ENCODE assay signal across 20 mouse cellular contexts in the genomic region with DNA sequence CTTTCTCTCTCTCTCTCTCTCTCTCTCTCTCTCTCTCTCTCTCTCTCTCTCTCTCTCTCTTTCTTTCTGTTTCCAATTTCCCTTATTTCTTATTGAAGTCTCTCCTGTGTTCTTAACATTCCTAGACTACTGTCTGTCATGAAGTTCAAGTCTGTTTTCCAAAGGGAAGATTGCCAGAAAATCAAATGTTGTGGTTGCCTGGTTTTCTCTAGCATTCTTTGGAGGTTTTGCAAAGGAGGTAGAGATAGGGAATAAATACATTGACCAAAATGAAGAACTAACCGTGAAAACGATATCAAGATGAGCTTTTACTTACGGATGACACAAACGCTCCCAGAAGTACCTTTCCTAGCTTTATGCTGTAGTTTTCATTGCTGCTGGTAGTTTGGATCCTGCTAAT.
DNase-seq lines count a peak whose midpoint lies in the region; TF ChIP-seq lines count a peak whose summit lies in the region.
"Had no signal": no experiment of that assay in that cellular context is flagged by ENCODE, and none has a peak within 500 bp of the region (broad histone marks: within the 10 kb centered on the region; RNA-seq: fewer than 3 reads in every experiment).

No protein-coding gene starts in this region.

- TF ChIP-seq POLR2A in embryonic fibroblast, embryonic 13.5 days (IDR thresholded peaks at IDR 0.05; ENCODE audit: low read depth, low read length) = no peak
- no peak for TF ChIP-seq POLR2A in myocyte (IDR thresholded peaks at IDR 0.05; ENCODE audit: insufficient read length, low read depth)

- peak overlapping the region; percentile 97 for H3K27ac ChIP-seq in embryonic fibroblast, embryonic 13.5 days (ENCODE audit: insufficient read depth, low read length)
- H3K27ac ChIP-seq in embryonic facial prominence, embryonic 10.5 days (replicated peaks) = no peak overlapping the region
- H3K27ac ChIP-seq: embryonic facial prominence, embryonic 15.5 days; forebrain, embryonic 10.5 days; forebrain, embryonic 12.5 days had no signal

- peaks cover 13% of the 10 kb centered on the region for H3K4me1 ChIP-seq in embryonic fibroblast, embryonic 13.5 days (ENCODE audit: control insufficient read depth, insufficient read depth, low read length)
- peaks cover 26% of the 10 kb centered on the region for H3K4me1 ChIP-seq in embryonic facial prominence, embryonic 10.5 days
- H3K4me1 ChIP-seq: forebrain, embryonic 12.5 days had no signal

- H3K4me3 ChIP-seq in embryonic fibroblast, embryonic 13.5 days (ENCODE audit: insufficient read depth, low read length) = no peak overlapping the region
- no peak overlapping the region for H3K4me3 ChIP-seq in myocyte
- H3K4me3 ChIP-seq in embryonic facial prominence, embryonic 10.5 days = no peak overlapping the region
- H3K4me3 ChIP-seq: embryonic facial prominence, embryonic 13.5 days; embryonic facial prominence, embryonic 15.5 days; forebrain, embryonic 10.5 days; forebrain, embryonic 12.5 days had no signal

- no peak overlapping the region for H3ac ChIP-seq in myocyte (ENCODE audit: control insufficient read depth, insufficient read length)

- no peaks in the 10 kb centered on the region for H3K36me3 ChIP-seq in myocyte (ENCODE audit: control insufficient read depth, insufficient read depth)
- H3K36me3 ChIP-seq in embryonic facial prominence, embryonic 10.5 days (replicated peaks) = no peaks in the 10 kb centered on the region
- H3K36me3 ChIP-seq: embryonic facial prominence, embryonic 13.5 days; embryonic facial prominence, embryonic 15.5 days; forebrain, embryonic 10.5 days; forebrain, embryonic 12.5 days had no signal

- no peak for TF ChIP-seq CTCF in embryonic fibroblast, embryonic 13.5 days (IDR thresholded peaks at IDR 0.05; ENCODE audit: borderline replicate concordance, insufficient read depth, low read length)

- H3K79me2 ChIP-seq in myocyte (ENCODE audit: control insufficient read depth, insufficient read depth) = peaks cover 12% of the 10 kb centered on the region

- H3K4me2 ChIP-seq in myocyte (ENCODE audit: low read depth) = peak overlapping the region; percentile 82
- H3K4me2 ChIP-seq: embryonic facial prominence, embryonic 13.5 days; embryonic facial prominence, embryonic 15.5 days; forebrain, embryonic 12.5 days had no signal

- DNase-seq in 3T3-L1 (ENCODE audit: low read depth, low spot score) (peak; percentile 80), NIH3T3 (ENCODE audit: low read depth) (peak; percentile 69)
- DNase-seq in embryonic facial prominence, embryonic 10.5 days (ENCODE audit: low spot score) = no peak
- DNase-seq in embryo, embryonic 9.5 days (ENCODE audit: extremely low spot score) = no peak
- DNase-seq in heart, adult 8-10 months (ENCODE audit: low spot score) = no peak
- DNase-seq: adrenal gland, adult 8-10 months; adrenal gland, postnatal 25 days; cerebellum, adult 11 months; cerebellum, adult 18-20 months; cerebellum, adult 8-10 months; cerebellum, adult 9-11 months; cerebellum, postnatal 14 days; cerebellum, postnatal 36 days; embryo, embryonic 11 days had no signal

- no peaks in the 10 kb centered on the region for H3K27me3 ChIP-seq in myocyte (ENCODE audit: control insufficient read depth, insufficient read depth, insufficient read length)
- no peaks in the 10 kb centered on the region for H3K27me3 ChIP-seq in embryonic facial prominence, embryonic 10.5 days (replicated peaks; ENCODE audit: low read depth, poor library complexity, severe bottlenecking)
- H3K27me3 ChIP-seq: embryonic facial prominence, embryonic 13.5 days; embryonic facial prominence, embryonic 15.5 days; forebrain, embryonic 12.5 days had no signal

- no peaks in the 10 kb centered on the region for H3K9me3 ChIP-seq in embryonic facial prominence, embryonic 10.5 days
- H3K9me3 ChIP-seq: embryonic facial prominence, embryonic 13.5 days; embryonic facial prominence, embryonic 15.5 days; forebrain, embryonic 10.5 days; forebrain, embryonic 12.5 days had no signal

- WGBS in embryonic facial prominence, embryonic 10.5 days = 93% methylated on average over 4 of the region's 4 CpGs

TF ChIP-seq in myocyte, 11 proteins besides CTCF, POLR2A, EP300 and RAD21:
- no peak for TF ChIP-seq SRF (IDR thresholded peaks at IDR 0.05; ENCODE audit: control insufficient read depth, insufficient read length, low read depth)
- TF ChIP-seq USF1 (IDR thresholded peaks at IDR 0.05; ENCODE audit: low read depth) = no peak
- TF ChIP-seq REST (IDR thresholded peaks at IDR 0.05; ENCODE audit: insufficient read depth, insufficient read length) = no peak
- no peak for TF ChIP-seq MYOD1 (IDR thresholded peaks at IDR 0.05; ENCODE audit: control insufficient read depth in 1 of 3, insufficient read length in 2 of 3, low read depth in 2 of 3)
- TF ChIP-seq MAX (IDR thresholded peaks at IDR 0.05; ENCODE audit: low read depth) = no peak
- no peak for TF ChIP-seq TCF12 (IDR thresholded peaks at IDR 0.05; ENCODE audit: insufficient read depth, poor library complexity, severe bottlenecking)
- no peak for TF ChIP-seq TCF3 (IDR thresholded peaks at IDR 0.05; ENCODE audit: insufficient read length, low read depth)

Comparison
In these comparisons a context has a peak if more than half of its experiments do, and no peak if none do; other contexts are left out.
1. DNase-seq: peak in 3T3-L1 (single experiment) and NIH3T3 (single experiment); none in embryonic facial prominence, embryonic 10.5 days (single experiment), embryo, embryonic 9.5 days (single experiment) and heart, adult 8-10 months (single experiment).